Mouse (Mus musculus): Measurements from ENCODE around the gene Emcn.

Gene Emcn

DNA sequence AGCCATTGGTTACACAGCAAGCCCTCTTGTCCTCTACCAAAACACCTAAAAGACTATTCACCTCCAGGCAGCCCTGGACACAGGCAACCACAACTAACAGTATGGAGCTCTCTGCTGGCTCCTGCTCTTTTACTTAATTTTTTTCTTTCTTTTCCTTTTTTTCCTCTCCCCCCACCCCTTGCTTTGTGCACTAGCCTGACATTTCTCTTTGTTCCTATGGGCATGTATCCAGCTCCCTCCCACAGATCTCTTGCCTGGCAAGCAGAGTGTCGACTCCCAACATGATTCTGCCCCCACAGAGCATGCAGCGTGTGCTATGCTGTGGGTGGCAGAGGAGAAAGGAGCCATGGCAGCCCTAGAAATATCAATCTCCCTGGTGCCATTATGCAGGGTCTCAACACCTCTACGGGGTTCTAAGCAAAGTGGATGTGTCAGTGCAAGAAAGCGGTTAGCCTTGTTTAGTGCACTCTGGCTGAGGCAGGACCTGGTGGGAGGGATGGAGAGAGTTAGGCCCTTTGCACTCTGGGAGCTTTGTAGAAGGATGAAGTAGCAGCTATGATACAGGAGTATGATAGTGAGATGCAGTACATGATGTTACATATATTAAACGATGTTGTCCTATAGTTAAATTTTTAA is 74.7 kb downstream of the Emcn start:
- no peak for DNase-seq (ENCODE audit: low spot score)

DNA sequence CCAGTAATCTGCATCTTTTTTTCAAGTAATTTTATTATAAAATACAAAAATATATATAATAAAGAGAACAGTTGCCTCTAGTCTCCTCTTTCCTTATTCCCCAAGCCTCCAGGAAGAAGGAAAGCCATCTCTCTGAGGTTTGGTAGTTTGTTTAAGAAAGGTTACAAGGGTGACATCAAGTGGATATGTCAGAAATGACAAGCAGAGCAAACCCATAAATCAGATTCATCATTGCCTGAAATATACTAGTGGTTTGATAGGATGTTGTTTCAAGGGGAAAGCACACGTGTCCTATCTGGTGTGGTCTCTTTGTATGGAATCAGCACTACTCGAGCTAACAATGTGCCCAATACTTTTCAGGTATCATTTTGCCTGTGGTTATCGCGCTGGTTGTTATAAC is 77.8 kb downstream of the Emcn start:
- no peak for DNase-seq (ENCODE audit: low spot score)

DNA sequence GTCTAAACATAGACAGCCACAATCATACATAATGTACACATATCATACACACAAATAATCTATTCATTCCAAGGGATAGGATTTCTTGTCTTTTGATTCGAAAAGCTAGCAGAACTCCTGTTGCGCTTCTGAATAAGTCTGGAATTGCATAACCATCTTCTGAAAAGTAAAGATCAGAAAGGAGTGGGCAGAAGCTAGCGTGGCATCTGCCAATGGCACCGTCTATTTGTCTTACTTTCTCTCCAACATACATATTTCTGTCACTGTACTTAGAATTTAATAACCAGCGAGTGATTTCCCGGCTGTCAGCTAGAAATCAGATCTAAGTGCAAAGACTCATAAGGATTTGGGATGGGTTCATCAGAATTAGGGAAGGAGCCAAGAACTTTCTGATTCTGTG is 88.6 kb downstream of the Emcn start:
- DNase-seq (ENCODE audit: low spot score), result no peak

DNA sequence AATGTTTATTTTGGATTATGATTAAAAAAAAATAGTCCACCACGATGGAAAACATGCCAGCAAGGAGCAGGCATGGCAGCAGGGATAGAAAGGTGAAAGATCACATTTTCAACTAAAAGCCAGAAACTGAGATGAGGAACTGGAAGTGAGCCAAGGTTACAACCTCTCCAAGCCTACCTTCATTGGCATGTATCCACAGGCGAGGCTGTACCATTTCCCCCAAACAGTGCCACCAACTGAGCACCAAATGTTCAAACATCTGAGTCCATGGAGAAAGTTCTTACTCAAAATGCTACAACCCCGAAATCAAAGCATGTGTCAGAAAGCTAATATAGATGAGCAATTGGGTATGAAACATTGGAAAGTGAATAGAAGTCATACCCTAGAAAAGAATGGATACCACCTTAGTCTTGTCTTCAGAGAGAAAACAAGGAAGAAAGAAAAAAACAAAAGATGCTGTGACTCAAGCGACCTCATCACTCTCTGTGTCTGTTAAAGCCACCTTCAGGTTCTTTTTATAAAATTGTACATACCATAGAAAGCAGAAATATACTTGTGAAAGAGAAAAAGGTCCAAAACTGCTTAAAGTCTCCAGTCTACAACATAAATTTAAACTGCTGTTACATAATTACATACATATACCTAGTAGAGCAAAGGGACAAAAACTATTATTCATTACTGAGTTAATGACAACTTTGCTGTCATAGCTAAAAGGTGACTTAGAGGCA is 124.2 kb downstream of the Emcn start:
- no peak for DNase-seq (ENCODE audit: low spot score)

DNA sequence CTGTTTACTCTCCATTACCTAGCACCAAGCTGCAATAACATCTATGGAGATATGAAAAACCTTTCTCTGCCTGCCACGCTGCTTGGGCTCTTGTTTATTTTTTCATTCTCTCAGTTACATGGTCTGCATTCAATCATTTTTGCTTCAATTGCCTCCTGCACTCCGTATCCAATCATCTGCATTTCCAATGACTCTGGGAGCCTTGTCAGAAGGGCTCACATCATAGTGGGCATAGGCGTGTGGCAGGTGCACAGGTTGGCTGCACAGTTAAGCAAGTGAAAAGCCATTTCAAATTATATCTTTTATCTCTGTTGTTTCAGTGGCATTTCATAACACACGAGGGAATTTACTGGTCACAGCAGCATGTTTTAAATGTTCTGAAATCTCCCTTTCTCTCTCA is 125.1 kb downstream of the Emcn start:
- no peak for DNase-seq (ENCODE audit: low spot score)

DNA sequence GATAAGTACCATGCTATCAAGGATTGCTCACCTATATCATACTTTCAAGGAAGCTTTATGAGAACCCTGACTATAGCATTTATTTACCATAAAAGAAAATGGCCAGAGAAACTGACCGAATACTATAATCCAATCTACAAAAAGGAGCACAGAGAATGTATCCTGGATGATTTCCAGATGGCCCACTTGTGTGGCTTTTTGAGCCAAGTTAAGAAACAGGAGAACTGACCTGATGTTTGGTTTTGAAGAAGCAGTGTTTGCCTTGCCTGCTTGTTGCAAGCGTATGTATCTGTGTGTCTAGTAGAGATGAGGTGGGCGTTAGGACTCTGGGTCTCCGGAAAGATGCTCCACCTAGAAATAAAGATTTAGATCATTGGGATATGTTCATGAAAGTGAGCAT is 125.9 kb downstream of the Emcn start:
- no peak for DNase-seq (ENCODE audit: low spot score)

DNA sequence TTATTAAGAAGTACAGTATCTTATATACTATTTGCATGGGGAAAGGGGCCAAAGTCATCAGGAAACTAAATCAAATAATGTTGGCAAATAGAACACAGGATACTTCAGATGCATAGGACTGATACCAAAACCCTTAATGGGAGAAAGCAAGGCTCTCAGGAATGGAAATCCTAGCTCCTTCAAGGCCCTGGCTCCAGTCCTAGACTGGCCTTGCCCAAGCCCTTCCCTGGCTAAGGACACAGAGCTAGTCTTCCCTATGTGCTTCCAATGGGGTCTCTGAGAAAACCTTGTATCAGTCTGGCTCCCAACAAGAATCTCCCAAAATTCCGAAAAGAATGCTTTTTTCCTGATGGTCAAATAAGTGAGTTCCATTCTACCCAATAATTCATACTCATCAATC is 126.5 kb downstream of the Emcn start:
- no peak for DNase-seq (ENCODE audit: low spot score)

DNA sequence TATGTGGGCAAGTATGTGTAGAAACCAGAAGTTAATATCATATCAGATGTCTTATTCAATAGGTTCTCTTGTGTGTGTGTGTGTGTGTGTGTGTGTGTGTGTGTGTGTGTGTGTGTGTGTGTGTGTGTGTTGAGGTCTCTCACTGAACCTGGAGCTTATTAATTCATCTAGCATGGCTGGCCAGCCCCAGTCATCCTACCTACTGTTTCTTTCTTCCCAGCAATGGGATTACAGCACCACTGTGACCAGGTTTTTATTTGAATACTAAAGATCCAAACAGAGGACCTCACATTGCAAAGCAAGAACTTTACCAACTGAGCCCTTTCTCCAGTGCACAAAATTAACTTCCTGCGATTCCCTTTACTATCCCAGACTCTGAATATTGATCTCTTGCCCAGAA is 131.3 kb downstream of the Emcn start:
- DNase-seq (ENCODE audit: low spot score), result no peak

DNA sequence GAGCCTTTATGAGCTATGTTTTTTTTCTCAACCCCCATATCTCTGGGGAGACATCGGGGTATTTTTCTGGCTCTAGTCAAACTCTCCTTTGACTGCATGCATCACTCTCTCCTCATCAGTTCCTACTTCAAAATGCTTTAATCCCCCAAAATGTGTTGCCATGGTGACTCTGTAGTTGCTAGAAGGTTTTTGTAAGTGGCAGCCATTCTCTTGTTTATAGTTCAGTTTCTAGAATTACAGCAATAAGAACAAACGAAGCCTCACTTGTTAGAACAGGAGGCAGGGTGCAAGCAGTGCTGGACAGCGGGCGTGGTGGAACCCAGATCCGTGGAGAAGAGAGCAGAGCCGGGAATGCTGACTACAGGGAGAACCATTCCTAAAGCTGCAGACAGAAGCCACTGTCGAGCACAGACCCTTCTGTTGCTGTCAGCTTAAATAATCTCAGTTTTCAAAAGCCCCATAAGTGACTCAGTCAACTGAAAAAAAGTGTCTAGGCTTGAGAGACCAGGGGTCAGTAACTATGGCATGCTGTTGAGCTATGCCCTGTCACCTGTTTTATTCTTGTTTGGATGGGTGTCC is 139.0 kb downstream of the Emcn start:
- no peak for DNase-seq (ENCODE audit: low spot score)

DNA sequence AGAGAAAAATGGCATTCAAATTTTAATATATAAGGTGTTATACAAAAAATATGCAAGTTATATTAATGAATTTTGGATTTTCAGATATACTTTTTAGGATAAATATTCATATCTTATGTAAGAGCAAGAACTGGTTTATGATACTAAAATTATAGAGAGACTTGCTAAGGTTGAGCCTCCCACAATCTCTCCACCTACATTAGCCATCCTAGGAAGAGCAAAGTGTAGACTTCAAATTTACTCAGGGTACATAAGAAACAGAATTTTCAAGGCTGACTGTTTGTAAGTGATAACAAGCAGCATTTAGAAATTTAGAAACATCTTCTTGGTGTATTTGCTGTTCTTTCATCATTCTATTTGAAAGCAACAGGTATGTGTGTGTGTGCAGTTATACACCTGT is 140.3 kb downstream of the Emcn start:
- DNase-seq (ENCODE audit: low spot score), result no peak
